Mouse (Mus musculus): ENCODE results near the gene Olfr948.

The Olfr948 gene

DNA sequence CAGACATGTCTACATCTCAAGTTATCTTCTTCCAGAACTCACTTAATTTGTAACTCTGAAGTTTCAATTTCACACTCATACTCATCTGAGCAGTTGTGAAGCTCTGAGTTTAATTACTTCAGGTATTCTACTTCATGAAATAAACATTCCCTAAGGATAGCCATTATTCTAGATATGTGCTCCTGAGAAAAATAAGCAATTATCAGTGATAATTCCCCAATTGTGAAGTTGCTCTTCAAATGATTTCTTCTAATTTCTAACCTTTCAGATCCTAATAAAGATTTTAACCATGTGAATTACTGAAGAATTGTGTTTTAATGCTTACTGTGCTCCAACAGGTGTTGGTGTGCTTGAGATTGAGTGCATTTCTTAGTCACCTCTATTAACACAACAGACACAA lies at the start of gene Olfr948:
Olfr948 (minus strand) TSS at position 101 of the 400 bp plus-strand sequence.
- ChIA-PET CTCF (no interaction called here), POLR2A (no interaction called here)

DNA sequence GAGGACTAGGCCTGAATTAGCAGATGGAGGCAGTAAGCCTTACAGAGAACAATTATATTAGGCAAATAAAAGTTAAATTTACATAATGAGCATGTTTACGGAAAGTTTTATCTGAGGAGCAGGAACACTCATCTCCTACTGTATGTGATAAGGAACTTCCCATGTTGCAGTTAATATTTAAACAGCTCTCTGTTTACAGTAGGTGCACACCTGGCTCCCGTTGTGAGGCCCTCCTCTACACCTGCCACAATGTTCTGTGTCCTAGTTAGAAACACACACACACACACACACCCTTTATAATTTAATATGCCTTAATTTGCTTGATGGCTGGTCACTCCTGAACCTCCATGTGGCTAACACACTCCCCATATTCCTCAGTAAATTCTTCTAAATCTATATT lies 38.7 kb downstream of the Olfr948 start:
- POLR2A ChIA-PET = no interaction called here
- CTCF ChIA-PET = interaction anchor here in 1 of 4 experiments (0.6 kb wide), 1 partner anchor 1504 kb away, joined by 4 read pairs; no protein-coding TSS in a partner anchor

DNA sequence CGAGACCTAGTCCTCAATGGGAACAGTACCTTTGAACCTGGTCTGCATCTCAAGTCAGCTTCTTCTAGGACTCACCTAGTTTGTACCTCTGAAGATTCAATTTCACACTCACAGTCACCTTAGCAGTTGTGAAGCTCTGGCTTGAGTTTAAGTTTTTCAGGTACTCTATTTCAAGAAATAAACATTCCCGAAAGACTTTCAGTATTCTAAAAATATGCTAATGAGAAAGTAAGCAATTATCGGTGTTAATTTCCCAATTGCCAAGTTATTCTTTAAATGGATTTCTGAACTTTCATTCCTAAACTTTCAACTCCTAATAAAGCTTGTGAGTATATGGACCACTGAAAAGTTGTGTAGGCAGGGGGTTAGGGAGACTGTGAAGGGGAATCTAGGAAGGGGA lies 49.1 kb downstream of the Olfr948 start, which contains the start of gene Olfr945:
Olfr945 (minus strand) TSS at position 101 of the 400 bp plus-strand sequence.
- POLR2A ChIA-PET = no interaction called here
- CTCF ChIA-PET = no interaction called here

All from embryonic stem cell, embryonic (primary cell).